Mouse (Mus musculus): Measurements from ENCODE around the gene Phf2. TPM values are rescaled to one million over a fixed set of nuclear protein-coding genes. Genes with fewer than 3 reads are reported as not detected.

Gene Phf2
- total RNA-seq, 2 experiments from 2014 or later = 9.9 to 24.8 TPM

GRCm38 (mm10) chr13:48756769-48757168 is 114.2 kb downstream of the Phf2 start:
- ATAC-seq (ENCODE audit: poor library complexity, severe bottlenecking) = no peak

Other genes starting within 250 kb of the Phf2 start
- gene Ptpdc1, start 245.5 kb downstream of the Phf2 start, total RNA-seq (2015) = 1.6 and 1.9 TPM in 2 replicates
- 1.1 and 1.8 TPM in 2 replicates for gene Ptpdc1, start 245.5 kb downstream of the Phf2 start, total RNA-seq (2017)
- gene Barx1, start 208.1 kb downstream of the Phf2 start, total RNA-seq (2015) = not detected in 2 replicates
- gene Barx1, start 208.1 kb downstream of the Phf2 start, total RNA-seq (2017) = not detected in 2 replicates
- 191 and 192 TPM in 2 replicates for gene Fam120a, start 96.9 kb upstream of the Phf2 start, total RNA-seq (2015)
- gene Fam120a, start 96.9 kb upstream of the Phf2 start, total RNA-seq (2017) = 118 and 132 TPM in 2 replicates